Mouse (Mus musculus) ES-E14 (cell line): ENCODE measurements around the gene Dock4.

Experiments
- CHD2 ChIP-seq: IDR thresholded peaks from 2 replicates; pipeline ENCODE4 v1.6.1; 2014; ENCODE audit warnings: mild to moderate bottlenecking, low read depth, low read length, inconsistent platforms
- HCFC1 ChIP-seq: IDR thresholded peaks from 2 replicates; pipeline ENCODE4 v1.6.1; 2012; ENCODE audit warnings: low read length, inconsistent platforms, borderline replicate concordance; ENCODE audit not compliant: insufficient read depth
- MAFK ChIP-seq: IDR thresholded peaks from 2 replicates; pipeline ENCODE4 v1.6.1; 2014; ENCODE audit warnings: mild to moderate bottlenecking, low read depth, low read length, inconsistent platforms; ENCODE audit not compliant: insufficient read depth
- ZC3H11A ChIP-seq: IDR thresholded peaks from 2 replicates; pipeline ENCODE4 v1.6.1; 2012; ENCODE audit warnings: low read depth, mild to moderate bottlenecking, inconsistent platforms, low read length, borderline replicate concordance
- ZNF384 ChIP-seq: IDR thresholded peaks from 2 replicates; pipeline ENCODE4 v1.6.1; 2012; ENCODE audit warnings: low read depth, low read length, inconsistent platforms

GRCm38 (mm10) chr12:40504687-40505086 is 58.9 kb downstream of the Dock4 start:
- TF ChIP-seq ZC3H11A (no peak), HCFC1 (no peak), MAFK (no peak), ZNF384 (no peak), CHD2 (no peak)
